Mouse (Mus musculus): Measurements from ENCODE around the gene Ppip5k2. TPM values are rescaled to one million over a fixed set of nuclear protein-coding genes. Genes with fewer than 3 reads are reported as not detected.

Gene Ppip5k2
- polyA plus RNA-seq, 1 experiment: 4.6 TPM

- peaks cover under 1% of the 10 kb centered on the region; the same call in 1 of the 2 replicates for H3K4me1 ChIP-seq (ENCODE audit: control insufficient read depth, insufficient read depth, insufficient read length, low read length)
- WGBS: 57% methylated on average over 7 of the region's 7 CpGs
- TF ChIP-seq POLR2A (IDR thresholded peaks at IDR 0.05; ENCODE audit: low read depth, low read length): no peak
- no peak for TF ChIP-seq CTCF (IDR thresholded peaks at IDR 0.05; ENCODE audit: extremely low read depth, insufficient read length, insufficient replicate concordance, low read depth, low read length)
Observed at GRCm38 (mm10) chr1:97760598-97760997, 9.6 kb downstream of the Ppip5k2 start.

DNA sequence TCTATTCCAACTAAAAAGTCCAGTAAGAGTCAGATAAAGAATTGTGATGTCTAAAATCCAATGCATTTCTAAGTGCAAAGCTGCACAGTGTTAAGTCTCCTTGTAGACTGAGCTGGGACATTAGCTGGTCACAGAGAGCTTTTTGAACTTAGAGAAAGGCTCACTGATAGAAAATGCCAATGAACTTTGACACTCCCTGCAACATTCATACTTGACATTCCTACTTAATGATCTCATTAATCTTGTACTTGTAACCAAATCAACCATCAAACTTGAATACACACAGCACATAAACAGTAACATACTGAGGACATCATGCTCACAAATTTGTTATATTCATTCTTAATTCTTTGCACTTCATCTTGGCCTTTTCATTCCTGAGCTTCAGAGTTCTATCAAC lies 10.4 kb downstream of the Ppip5k2 start:
- H3K4me1 ChIP-seq (ENCODE audit: control insufficient read depth, insufficient read depth, insufficient read length, low read length): no peaks in the 10 kb centered on the region
- no peak for TF ChIP-seq POLR2A (IDR thresholded peaks at IDR 0.05; ENCODE audit: low read depth, low read length)
- no peak for TF ChIP-seq CTCF (IDR thresholded peaks at IDR 0.05; ENCODE audit: extremely low read depth, insufficient read length, insufficient replicate concordance, low read depth, low read length)
- H3K36me3 ChIP-seq (ENCODE audit: control insufficient read depth, insufficient read depth, low read length): peaks cover 19% of the 10 kb centered on the region
- H3K4me3 ChIP-seq (ENCODE audit: low read depth, low read length): no peak overlapping the region
- no peak overlapping the region for H3K27ac ChIP-seq (ENCODE audit: insufficient read depth, low read depth, low read length)
- H3K27me3 ChIP-seq (ENCODE audit: control insufficient read depth, insufficient read depth, low read length): no peaks in the 10 kb centered on the region

More at GRCm38 (mm10) chr1:97760598-97760997, 9.6 kb downstream of the Ppip5k2 start:
- Histone ChIP-seq H3K27ac (ENCODE audit: insufficient read depth, low read depth, low read length) (no peak overlapping the region), H3K36me3 (ENCODE audit: control insufficient read depth, insufficient read depth, low read length) (peaks cover 12% of the 10 kb centered on the region), H3K4me3 (ENCODE audit: low read depth, low read length) (no peak overlapping the region), H3K27me3 (ENCODE audit: control insufficient read depth, insufficient read depth, low read length) (no peaks in the 10 kb centered on the region)

- H3K4me3 ChIP-seq (ENCODE audit: low read depth, low read length): no peak overlapping the region
- TF ChIP-seq CTCF (IDR thresholded peaks at IDR 0.05; ENCODE audit: extremely low read depth, insufficient read length, insufficient replicate concordance, low read depth, low read length): no peak
- no peak for TF ChIP-seq POLR2A (IDR thresholded peaks at IDR 0.05; ENCODE audit: low read depth, low read length)
- WGBS: 84% methylated on average over 4 of the region's 4 CpGs
- H3K4me1 ChIP-seq (ENCODE audit: control insufficient read depth, insufficient read depth, insufficient read length, low read length): no peaks in the 10 kb centered on the region
- H3K27me3 ChIP-seq (ENCODE audit: control insufficient read depth, insufficient read depth, low read length): no peaks in the 10 kb centered on the region
- H3K36me3 ChIP-seq (ENCODE audit: control insufficient read depth, insufficient read depth, low read length): peaks cover 36% of the 10 kb centered on the region
- no peak overlapping the region for H3K27ac ChIP-seq (ENCODE audit: insufficient read depth, low read depth, low read length)
Observed at GRCm38 (mm10) chr1:97754392-97754791, 15.8 kb downstream of the Ppip5k2 start.

DNA sequence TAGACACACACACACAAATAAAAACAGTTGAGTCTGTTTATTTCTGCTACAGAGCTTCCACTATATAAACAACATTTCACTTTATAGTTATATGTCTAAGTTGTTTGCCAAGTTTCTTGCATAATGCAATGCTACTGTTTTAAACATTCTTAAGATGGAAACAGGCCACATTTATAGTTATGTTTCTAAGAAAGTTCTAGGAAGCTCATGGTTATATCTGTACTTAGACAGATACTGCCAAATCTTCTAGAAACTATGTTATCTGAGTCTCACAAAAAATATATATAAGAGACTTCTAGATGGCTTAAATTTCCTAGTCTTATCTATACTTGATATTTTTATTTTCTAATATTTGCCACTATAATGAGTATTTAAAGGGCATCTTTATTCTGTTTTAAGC lies 17.0 kb downstream of the Ppip5k2 start:
- H3K27me3 ChIP-seq (ENCODE audit: control insufficient read depth, insufficient read depth, low read length): no peaks in the 10 kb centered on the region
- H3K4me3 ChIP-seq (ENCODE audit: low read depth, low read length): no peak overlapping the region
- TF ChIP-seq POLR2A (IDR thresholded peaks at IDR 0.05; ENCODE audit: low read depth, low read length) (no peak), CTCF (IDR thresholded peaks at IDR 0.05; ENCODE audit: extremely low read depth, insufficient read length, insufficient replicate concordance, low read depth, low read length) (no peak)
- H3K4me1 ChIP-seq (ENCODE audit: control insufficient read depth, insufficient read depth, insufficient read length, low read length): no peaks in the 10 kb centered on the region
- peaks cover 40% of the 10 kb centered on the region for H3K36me3 ChIP-seq (ENCODE audit: control insufficient read depth, insufficient read depth, low read length)
- H3K27ac ChIP-seq (ENCODE audit: insufficient read depth, low read depth, low read length): no peak overlapping the region

DNA sequence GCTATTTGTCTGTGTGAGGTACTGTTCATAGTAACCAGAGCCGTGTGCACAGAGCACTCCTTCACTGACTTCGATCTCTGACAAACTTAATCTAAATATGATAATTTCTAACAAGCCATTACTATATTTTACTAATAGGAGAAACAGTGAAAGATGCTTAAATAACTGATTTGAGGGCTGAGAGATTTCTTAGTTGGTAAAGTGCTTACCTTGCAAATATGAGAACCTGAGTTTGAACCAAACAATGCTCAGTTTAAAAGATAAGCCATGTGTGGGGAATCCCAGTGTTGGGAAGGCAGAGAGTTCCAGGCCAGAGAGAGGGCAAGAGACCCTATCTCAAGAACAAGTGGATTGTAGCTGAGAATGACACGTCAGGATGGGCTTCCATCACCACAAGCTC lies 22.0 kb downstream of the Ppip5k2 start:
- Histone ChIP-seq H3K27me3 (ENCODE audit: control insufficient read depth, insufficient read depth, low read length) (no peaks in the 10 kb centered on the region), H3K4me3 (ENCODE audit: low read depth, low read length) (no peak overlapping the region), H3K27ac (ENCODE audit: insufficient read depth, low read depth, low read length) (no peak overlapping the region), H3K36me3 (ENCODE audit: control insufficient read depth, insufficient read depth, low read length) (peaks cover 42% of the 10 kb centered on the region), H3K4me1 (ENCODE audit: control insufficient read depth, insufficient read depth, insufficient read length, low read length) (no peaks in the 10 kb centered on the region)
- TF ChIP-seq CTCF (IDR thresholded peaks at IDR 0.05; ENCODE audit: extremely low read depth, insufficient read length, insufficient replicate concordance, low read depth, low read length): no peak
- no peak for TF ChIP-seq POLR2A (IDR thresholded peaks at IDR 0.05; ENCODE audit: low read depth, low read length)
- WGBS: 93% methylated on average over 3 of the region's 3 CpGs

DNA sequence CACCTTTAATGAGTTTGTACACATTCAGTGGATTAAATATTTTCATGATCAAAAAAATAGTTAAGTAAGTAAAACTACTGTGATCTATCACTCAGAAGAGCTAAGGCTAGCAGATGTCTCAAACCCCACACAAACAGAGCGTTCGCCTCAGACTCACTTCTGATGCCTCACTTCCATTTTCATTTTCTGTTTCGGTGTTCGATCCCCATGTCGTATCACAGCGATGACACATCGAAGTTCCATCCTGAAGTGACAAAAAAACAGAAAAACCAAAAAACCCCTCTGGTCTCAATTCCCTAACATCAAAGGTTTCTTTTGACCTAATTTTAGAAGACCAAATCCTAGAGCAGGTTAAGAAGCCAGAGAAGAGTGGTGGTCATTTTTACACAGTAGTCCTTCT lies 23.9 kb downstream of the Ppip5k2 start:
- TF ChIP-seq CTCF (IDR thresholded peaks at IDR 0.05; ENCODE audit: extremely low read depth, insufficient read length, insufficient replicate concordance, low read depth, low read length) (no peak), POLR2A (IDR thresholded peaks at IDR 0.05; ENCODE audit: low read depth, low read length) (no peak)
- Histone ChIP-seq H3K36me3 (ENCODE audit: control insufficient read depth, insufficient read depth, low read length) (peaks cover 47% of the 10 kb centered on the region), H3K4me1 (ENCODE audit: control insufficient read depth, insufficient read depth, insufficient read length, low read length) (no peaks in the 10 kb centered on the region), H3K27ac (ENCODE audit: insufficient read depth, low read depth, low read length) (no peak overlapping the region), H3K4me3 (ENCODE audit: low read depth, low read length) (no peak overlapping the region), H3K27me3 (ENCODE audit: control insufficient read depth, insufficient read depth, low read length) (no peaks in the 10 kb centered on the region)
- WGBS: 92% methylated on average over 7 of the region's 7 CpGs

GRCm38 (mm10) chr1:97745712-97746111 lies 24.5 kb downstream of the Ppip5k2 start:
- Histone ChIP-seq H3K27me3 (ENCODE audit: control insufficient read depth, insufficient read depth, low read length) (no peaks in the 10 kb centered on the region), H3K36me3 (ENCODE audit: control insufficient read depth, insufficient read depth, low read length) (peaks cover 47% of the 10 kb centered on the region), H3K4me1 (ENCODE audit: control insufficient read depth, insufficient read depth, insufficient read length, low read length) (no peaks in the 10 kb centered on the region), H3K27ac (ENCODE audit: insufficient read depth, low read depth, low read length) (no peak overlapping the region), H3K4me3 (ENCODE audit: low read depth, low read length) (no peak overlapping the region)
- 77% methylated on average over 4 of the region's 4 CpGs for WGBS
- no peak for TF ChIP-seq POLR2A (IDR thresholded peaks at IDR 0.05; ENCODE audit: low read depth, low read length)
- no peak for TF ChIP-seq CTCF (IDR thresholded peaks at IDR 0.05; ENCODE audit: extremely low read depth, insufficient read length, insufficient replicate concordance, low read depth, low read length)

DNA sequence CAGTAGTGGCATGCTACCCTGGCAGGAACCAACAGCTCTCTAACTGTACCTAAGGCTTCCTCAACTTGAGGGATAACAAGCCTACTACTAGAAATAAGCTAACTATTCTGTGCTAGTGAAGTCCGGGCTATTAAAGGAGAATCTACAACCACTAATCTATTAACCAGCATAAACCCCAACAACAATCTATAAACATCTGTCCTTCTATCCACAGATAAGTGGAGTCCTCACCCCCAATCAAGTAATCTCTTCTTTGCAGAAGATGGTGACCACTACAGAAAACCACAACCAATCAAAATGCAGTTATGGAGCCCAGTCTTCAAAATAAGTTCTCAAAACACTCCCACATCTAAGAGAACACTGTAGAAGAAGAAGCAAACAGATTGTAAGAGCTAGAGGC lies 27.1 kb downstream of the Ppip5k2 start:
- H3K36me3 ChIP-seq (ENCODE audit: control insufficient read depth, insufficient read depth, low read length): peaks cover 51% of the 10 kb centered on the region
- H3K27ac ChIP-seq (ENCODE audit: insufficient read depth, low read depth, low read length): no peak overlapping the region
- H3K4me3 ChIP-seq (ENCODE audit: low read depth, low read length): no peak overlapping the region
- no peaks in the 10 kb centered on the region for H3K27me3 ChIP-seq (ENCODE audit: control insufficient read depth, insufficient read depth, low read length)
- H3K4me1 ChIP-seq (ENCODE audit: control insufficient read depth, insufficient read depth, insufficient read length, low read length): no peaks in the 10 kb centered on the region
- TF ChIP-seq CTCF (IDR thresholded peaks at IDR 0.05; ENCODE audit: extremely low read depth, insufficient read length, insufficient replicate concordance, low read depth, low read length) (no peak), POLR2A (IDR thresholded peaks at IDR 0.05; ENCODE audit: low read depth, low read length) (no peak)
- WGBS: 97% methylated on average over 1 of the region's 1 CpGs
